Mouse (Mus musculus) ovary, adult 18-20 months (tissue): ENCODE measurements around the gene Aplp1.

Source experiments
- DNase-seq: peaks from one replicate; pipeline ENCODE4 v3.0.0; 2022; ENCODE audit warnings: low spot score, mixed read lengths

Aplp1 gene

DNA sequence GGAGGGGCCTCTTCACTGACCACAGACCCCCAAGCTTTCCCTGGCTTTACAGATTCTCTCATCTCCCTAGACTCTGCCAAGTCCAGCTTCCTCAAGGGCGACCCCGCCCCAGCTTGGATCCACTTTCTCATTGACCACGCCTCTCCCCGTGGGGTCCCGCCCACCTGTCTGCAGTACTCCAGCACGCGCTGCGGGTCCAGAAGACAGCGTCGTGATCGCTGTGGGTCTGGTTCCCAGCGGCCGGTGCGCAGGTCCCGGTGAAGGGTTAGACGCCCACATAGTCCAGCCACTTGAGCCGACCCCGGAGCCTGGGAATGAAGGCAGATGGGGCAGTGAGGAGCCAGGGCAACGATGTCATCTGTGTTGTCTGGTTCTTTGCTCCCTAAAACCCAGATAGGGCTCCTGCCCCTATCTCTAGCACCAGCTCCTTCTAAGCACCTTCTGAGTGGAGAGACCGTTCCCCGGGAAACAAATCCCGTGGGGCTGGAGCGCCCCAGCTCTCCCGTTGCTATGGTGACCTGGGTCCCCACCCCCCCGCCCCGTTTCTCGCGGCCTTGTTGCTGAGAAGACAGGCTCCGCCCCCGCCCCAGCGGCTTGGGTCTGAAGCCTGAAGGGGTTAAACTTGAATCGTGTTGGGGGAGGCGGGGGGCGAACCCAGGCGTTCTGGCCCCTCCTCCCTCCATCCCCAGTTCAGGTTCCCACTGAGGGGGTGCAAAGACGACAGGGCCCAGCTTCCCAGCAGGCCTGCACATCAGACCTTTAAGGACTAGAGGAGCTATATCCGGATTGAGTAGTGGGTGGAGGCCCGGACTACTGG is 973 bp downstream of the Aplp1 start:
- peak; percentile 31 for DNase-seq

DNA sequence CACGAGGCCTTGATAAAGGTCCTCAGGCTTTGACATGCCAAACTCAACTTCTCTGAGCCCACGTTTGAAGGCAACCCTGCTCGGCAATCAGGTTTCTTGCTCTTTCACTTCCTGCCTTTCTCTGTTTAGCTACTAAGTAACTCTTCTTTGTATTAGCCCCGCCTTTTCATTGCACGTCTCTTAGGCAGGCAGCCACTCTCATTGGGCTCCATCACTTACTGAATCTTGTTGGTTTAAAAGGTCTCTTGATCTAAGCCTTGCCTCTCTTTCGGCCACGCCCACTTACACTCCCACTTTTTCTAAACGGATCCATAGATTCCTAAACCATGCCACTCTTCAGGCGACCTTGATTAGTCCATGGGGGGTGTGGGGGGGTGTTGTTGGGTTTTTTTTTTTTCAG is 1.6 kb downstream of the Aplp1 start:
- DNase-seq, result no peak

DNA sequence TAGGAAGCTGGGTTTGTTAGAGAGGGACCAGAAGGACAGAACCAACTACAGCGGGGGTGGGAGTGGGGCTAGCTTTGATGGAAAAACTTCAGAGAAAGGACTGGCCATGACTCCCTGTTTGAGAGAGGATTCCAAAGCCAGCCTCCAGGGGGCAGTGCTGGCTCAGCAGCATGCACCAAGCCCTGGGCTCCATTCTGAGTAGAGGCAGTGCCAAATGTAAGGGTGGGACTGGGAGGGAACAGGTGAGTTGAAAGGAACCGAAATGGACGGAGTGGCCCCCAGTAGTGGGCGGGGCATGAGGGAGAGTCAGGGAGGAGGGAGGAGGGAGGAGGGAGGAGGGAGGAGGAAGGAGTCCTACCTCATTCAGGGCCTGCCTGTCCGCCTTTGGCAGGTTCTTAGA is 4.6 kb downstream of the Aplp1 start:
- no peak for DNase-seq

DNA sequence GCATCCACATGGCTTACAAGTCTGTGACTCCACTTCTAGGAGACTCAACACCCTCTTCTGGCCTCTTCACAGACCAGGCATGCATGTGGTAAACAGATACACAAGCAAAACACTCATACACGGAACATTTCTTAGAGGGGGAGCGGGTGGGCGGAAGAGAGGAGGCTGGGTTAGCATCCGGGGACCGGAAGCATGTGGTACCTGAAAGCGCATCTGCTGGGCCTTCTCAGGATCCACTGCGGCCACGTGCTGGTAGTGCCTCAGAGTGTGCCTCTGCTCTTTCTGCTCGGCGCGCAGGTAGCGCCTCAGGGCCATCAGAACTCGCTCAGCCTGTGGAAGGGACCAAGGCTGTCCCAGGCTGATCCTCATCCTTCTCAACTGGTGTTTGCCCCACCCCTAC is 5.6 kb downstream of the Aplp1 start:
- DNase-seq, result no peak

DNA sequence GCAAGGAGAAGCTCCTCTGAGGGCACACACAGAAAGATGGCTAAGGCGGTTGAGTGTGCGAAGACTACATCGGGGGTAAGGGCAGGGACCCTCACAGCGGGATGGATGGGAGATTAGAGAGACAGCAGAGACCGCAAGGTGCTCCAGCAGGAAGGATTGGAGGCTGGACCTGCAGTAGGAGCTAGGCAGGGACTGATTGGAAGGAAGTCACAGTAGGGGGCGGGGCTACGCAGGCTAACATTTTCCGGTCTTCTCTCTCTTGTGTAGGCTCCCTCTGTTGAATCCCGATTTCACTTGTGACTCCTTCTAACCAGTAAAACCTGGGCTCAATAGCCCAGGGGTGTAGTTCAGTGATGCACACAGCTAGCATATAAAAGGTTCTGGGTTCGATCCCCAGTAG is 8.5 kb downstream of the Aplp1 start:
- DNase-seq, result no peak

- DNase-seq, result no peak
Observed at GRCm38 (mm10) chr7:30435156-30435555, 10.2 kb downstream of the Aplp1 start.

DNA sequence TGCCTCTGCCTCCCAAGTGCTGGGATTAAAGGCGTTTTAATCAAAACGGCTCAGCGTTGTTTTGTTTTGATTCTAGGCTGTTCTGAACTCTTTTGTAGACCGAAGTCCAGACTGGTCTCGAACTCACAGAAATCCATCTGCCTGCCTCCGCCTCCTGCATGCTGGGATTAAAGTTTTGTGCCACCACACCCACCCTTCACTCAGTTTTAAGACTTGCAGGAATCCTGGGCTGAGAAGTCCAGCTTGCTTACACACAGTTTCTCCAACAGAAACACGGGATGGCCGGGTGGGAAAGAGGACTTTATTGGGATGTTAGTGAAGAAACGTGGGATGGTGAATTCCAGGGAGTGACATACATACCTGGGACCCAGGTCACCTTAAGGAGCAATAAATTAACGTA is 10.6 kb downstream of the Aplp1 start:
- DNase-seq, result no peak

DNA sequence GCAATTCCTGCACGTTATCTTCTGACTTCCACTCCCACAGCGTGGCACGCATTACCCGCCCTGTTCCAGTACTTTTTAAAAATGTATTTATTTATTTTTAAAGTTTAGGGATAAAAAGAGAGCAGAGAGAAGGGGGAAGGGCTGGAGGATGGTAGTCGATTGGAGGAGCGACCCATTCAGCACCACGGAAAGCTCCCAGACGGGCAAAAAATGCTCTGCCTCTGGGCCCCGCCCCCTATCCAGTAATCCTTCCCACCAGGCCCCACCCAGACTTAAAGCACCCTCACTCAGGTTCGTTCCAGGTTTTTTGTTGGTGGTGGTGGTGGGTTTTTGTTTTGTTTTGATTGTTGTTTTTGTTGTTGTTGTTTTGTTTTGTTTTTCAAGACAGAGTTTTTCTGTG is 11.1 kb downstream of the Aplp1 start:
- no peak for DNase-seq

DNA sequence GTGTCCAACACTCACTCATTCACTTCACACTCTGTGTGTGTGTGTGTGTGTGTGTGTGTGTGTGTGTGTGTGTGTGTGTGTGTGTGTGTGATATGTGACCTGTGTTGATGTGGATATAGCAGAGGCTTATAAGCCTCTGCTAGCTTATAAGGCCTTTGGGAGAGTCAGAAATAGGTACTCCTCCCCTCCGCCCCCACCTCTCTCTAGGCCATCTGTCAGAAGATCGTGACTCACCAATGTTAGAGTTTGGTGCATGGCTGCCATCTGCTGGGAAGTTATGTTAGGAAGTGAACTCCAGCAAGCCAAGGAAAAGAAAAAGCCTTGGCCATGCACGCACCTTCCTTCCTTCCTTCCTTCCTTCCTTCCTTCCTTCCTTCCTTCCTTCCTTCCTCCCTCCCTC is 13.5 kb downstream of the Aplp1 start:
- no peak for DNase-seq

DNA sequence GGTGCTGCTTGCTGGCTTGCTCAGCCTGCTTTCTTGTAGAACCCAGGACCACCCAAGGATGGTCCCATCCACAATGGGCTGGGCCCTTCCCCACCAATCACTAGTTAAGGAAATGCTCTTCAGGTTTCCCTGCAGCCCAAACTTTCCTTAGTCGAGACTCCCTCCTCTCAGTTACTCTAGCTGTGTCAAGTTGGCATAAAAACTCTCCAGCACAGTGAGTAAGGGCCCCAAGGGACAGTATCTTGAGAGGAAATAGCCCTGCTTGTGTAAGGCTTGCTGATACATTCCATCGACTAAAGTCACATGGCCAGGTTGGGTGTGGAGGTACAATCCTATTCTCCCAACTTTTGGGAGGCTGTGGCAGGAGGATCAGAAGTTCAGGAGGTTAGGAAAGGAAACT is 15.1 kb downstream of the Aplp1 start:
- DNase-seq, result no peak

GRCm38 (mm10) chr7:30429327-30429726 is 16.0 kb downstream of the Aplp1 start:
- no peak for DNase-seq

DNA sequence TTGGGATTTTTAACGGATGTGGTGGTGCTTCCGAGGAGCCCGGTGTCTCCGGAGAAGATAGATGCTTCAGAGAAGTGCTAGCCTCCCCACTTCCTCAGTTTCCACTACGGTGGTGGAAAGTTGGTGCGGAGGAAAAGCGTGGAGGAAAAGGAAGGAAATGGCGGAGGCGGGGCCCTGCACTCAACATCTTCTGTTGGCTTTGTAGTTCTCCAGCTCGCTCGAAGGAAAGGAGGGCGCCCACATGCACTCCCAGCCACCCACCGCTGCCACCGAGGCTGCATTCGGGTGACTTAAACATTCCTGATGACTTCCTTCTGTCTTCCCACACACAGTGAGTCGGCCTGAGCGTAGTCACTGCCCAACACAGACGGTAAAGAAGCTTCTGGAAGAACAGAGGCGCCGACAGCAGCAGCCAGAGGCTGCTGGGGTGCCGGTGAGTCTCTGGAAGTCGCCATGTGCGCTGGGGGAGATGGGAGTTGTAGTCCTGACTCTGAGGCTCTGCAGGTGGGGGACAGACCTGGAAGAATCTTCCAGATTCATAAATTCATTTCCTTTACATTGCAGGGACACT is 22.2 kb downstream of the Aplp1 start:
- DNase-seq, result no peak

GRCm38 (mm10) chr7:30422560-30422959 is 22.8 kb downstream of the Aplp1 start:
- no peak for DNase-seq

- peak; percentile 62 for DNase-seq
Observed at GRCm38 (mm10) chr7:30421890-30422435, 23.4 kb downstream of the Aplp1 start.

DNA sequence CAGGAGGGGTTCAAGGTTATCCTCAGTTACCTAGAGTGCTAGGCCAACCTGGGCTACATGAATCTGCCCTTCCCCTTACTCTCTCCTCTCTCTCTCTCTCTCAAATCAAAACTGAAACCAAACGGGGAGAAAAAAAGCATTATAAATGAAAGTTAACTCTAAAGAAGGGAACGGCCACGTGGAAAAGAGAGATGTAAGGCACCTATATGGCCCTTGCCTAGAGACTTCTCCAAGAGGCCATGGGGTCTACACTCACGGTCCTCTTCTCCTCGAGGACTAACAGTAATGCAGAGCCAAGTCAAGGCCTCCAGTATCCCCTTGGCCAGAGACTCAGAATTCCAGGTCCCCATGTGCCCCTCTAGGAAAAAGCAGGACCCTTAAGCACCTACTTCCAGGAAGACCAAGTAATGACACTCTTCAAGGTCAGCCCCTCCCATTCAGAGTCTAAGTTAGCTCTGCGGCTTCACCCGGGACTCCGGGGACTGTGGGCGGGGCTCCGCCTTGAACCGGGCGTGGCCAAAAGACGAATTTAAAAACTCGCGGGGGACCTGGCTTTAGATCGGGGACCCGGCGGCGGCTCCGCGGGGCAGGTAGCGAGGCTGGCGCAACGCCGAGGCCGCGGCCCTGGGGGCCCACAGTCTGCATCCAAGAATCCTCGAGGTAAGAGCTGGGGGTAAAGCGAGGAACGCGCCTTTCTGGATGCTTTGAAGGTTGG is 24.0 kb downstream of the Aplp1 start, which contains the start of gene Nfkbid:
Gene Nfkbid (plus strand): TSS at position 558 of the 715 bp plus-strand sequence.
- DNase-seq, result peak; percentile 40

DNA sequence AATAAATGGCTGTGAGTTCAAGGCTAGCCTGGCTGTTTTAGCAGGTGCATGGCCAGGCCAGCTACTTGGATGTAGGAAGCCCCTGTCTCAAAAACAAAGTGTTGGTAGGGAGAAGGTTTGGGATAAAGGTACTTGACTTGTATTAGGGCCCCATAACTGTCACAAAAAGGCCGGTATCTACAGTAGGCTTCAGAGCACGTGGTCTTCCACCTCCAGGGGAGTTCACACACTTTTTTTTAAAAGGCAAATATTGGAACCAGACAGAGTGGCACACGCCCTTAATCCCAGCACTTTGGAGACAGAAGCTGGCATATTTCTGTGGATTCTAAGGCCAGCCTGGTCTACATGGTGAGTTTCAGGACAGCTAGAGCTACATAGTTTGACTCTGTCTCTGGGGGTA is 24.7 kb downstream of the Aplp1 start:
- DNase-seq, result no peak

- DNase-seq, result no peak
Observed at GRCm38 (mm10) chr7:30419561-30420499, 25.5 kb downstream of the Aplp1 start, which contains the start of gene Hcst. TSS of gene Hcst (minus strand) at chr7:30419854.

DNA sequence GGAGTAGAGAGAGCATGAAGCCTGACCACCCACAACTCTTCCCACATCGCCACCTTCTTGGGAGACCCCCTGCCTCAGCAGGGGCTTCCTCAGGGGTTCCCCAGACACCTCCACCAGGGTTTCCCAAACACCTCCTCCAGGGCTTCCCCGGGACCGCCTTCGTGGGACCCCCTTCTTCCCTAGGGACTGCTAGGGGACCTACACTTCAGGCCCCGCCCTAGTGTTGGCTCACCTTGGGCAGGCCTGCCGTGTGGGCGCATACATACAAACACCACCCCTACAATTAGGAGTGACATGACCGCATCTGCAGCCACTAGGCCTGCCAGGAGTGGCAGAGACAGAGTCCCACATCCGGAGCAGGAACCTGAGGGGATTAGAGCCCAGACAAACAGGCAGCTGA is 27.5 kb downstream of the Aplp1 start:
- DNase-seq, result no peak

DNA sequence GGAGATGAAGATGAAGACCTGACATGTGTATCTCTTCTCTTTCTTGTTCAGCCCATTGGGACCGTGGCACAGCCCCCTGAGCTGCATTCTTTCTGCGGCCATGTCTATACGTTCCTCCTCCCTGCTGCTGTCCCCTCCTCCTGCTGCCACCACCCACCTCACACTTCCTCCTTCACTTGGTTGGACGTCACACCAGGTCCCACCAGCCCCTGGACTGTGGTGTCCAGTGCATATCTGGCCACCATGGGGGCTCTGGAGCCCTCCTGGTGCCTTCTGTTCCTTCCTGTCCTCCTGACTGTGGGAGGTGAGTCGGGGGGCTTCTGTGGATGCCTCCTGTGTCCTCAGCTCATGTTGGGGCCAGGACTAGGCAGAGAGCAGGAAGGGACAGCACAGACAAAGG is 31.7 kb downstream of the Aplp1 start, which contains the start of gene Tyrobp:
Gene Tyrobp (plus strand): TSS at position 165 of the 400 bp plus-strand sequence.
- DNase-seq, result no peak

GRCm38 (mm10) chr7:30412735-30413147 is 32.6 kb downstream of the Aplp1 start:
- DNase-seq, result no peak

DNA sequence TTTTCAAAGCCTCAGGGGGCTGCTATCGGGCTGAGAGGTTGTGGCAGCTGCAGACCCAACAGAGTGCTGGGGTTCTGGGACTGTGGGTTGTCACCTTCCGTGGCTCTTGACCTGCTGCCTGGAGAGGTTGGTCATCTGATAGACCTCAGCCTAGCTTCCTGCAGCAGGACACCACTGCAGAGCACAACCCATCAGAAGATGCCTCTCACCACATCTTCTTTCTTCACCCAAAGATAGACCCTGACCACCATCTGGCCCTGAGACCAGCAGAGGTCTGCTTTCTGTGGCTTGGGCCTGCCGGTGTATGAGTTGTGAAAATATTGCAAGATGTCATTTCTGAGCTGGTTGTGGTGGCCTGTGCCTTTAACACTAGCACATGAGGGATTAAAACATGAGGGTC is 34.3 kb downstream of the Aplp1 start:
- DNase-seq, result no peak

DNA sequence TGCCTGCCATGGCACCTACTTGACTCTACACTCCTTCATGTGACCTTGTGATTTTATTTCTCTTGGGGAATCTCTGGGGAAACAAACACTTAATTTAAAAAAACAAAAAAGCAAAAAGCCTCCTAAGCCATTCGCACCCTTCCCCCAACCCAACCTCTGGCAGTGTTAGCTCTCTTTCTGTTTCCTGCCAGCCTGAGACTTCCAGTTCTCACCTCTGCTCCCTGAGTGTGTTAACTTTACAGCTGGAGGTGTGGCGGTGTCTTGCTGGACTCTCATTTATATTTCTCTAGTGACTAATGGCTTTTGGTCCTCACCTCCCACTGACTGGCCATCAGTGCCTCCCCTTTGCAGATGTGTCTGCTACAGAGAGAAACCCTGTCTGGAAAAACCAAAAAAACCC is 35.5 kb downstream of the Aplp1 start:
- DNase-seq, result no peak
